In genomic region chr11:113611664-113612611, GRCm38 (mm10) we compare ENCODE assay signal across 8 mouse cellular contexts. TPM values are rescaled to one million over a fixed set of nuclear protein-coding genes. Genes with fewer than 3 reads are reported as not detected.
DNase-seq lines count a peak whose midpoint lies in the region; ATAC-seq and TF ChIP-seq lines count a peak whose summit lies in the region.

No protein-coding gene starts in this region.

- 10% methylated on average over 24 of the region's 24 CpGs for WGBS in heart, embryonic 11.5 days (ENCODE audit: insufficient replicate concordance)
- WGBS in kidney, embryonic 15.5 days: 11% methylated on average over 24 of the region's 24 CpGs
- 19% methylated on average over 24 of the region's 24 CpGs for WGBS in liver, embryonic 14.5 days (ENCODE audit: insufficient replicate concordance)

- 0 out of 2 replicates have a peak overlapping the region, but pooled peaks have one; percentile 2 for H3K27ac ChIP-seq in heart, embryonic 11.5 days (ENCODE audit: low read depth, low read length)
- H3K27ac ChIP-seq in kidney, embryonic 15.5 days: peak overlapping the region; percentile 51
- no peak overlapping the region for H3K27ac ChIP-seq in liver, embryonic 14.5 days

- peak; percentile 41 for DNase-seq in urinary bladder, postnatal 14 days (ENCODE audit: low spot score)
- DNase-seq in urinary bladder, postnatal 10 days (ENCODE audit: low spot score): no peak
- peak; percentile 81 for DNase-seq in embryo, embryonic 10 days (ENCODE audit: low spot score)
- DNase-seq in liver, embryonic 14.5 days (ENCODE audit: low read depth in 3 of 3, low spot score in 3 of 3): no peak
- DNase-seq in neural tube, embryonic 10.5 days (ENCODE audit: extremely low spot score, low spot score): peak; percentile 80
- peak; percentile 72 to 73 for DNase-seq in thymus, postnatal 10 days (ENCODE audit: low spot score in 2 of 2)

- no peaks in the 10 kb centered on the region for H3K36me3 ChIP-seq in heart, embryonic 11.5 days (ENCODE audit: control insufficient read depth, insufficient read depth, low read length)
- H3K36me3 ChIP-seq in kidney, embryonic 15.5 days: no peaks in the 10 kb centered on the region
- no peaks in the 10 kb centered on the region for H3K36me3 ChIP-seq in liver, embryonic 14.5 days (replicated peaks; ENCODE audit: control insufficient read depth, insufficient read depth, low read depth)

- peak overlapping the region; percentile 51 for H3K4me2 ChIP-seq in heart, embryonic 11.5 days
- H3K4me2 ChIP-seq in kidney, embryonic 15.5 days: peak overlapping the region; percentile 37
- no peak overlapping the region for H3K4me2 ChIP-seq in liver, embryonic 14.5 days (ENCODE audit: low read depth)

- no peaks in the 10 kb centered on the region for H3K4me1 ChIP-seq in heart, embryonic 11.5 days (ENCODE audit: control insufficient read depth, insufficient read depth, low read length)
- H3K4me1 ChIP-seq in kidney, embryonic 15.5 days: peaks cover 24% of the 10 kb centered on the region
- H3K4me1 ChIP-seq in liver, embryonic 14.5 days (replicated peaks; ENCODE audit: control insufficient read depth in 2 of 2, insufficient read depth in 2 of 2, low read length in 1 of 2): peaks cover 0 to 10% of the 10 kb centered on the region in 2 experiments; a peak in 2 of 4 replicates

- TF ChIP-seq EP300 in liver, embryonic 14.5 days (IDR thresholded peaks at IDR 0.05; ENCODE audit: low read depth): no peak

- peaks cover 2% of the 10 kb centered on the region; the same call in 1 of the 2 replicates for H3K27me3 ChIP-seq in heart, embryonic 11.5 days (ENCODE audit: control insufficient read depth, insufficient read depth, low read length)
- no peaks in the 10 kb centered on the region; the same call in 1 of the 2 replicates for H3K27me3 ChIP-seq in kidney, embryonic 15.5 days
- H3K27me3 ChIP-seq in liver, embryonic 14.5 days (ENCODE audit: control insufficient read depth, insufficient read depth, low read length): no peaks in the 10 kb centered on the region

- H3K4me3 ChIP-seq in heart, embryonic 11.5 days (ENCODE audit: low read depth, low read length): peak overlapping the region; percentile 30
- H3K4me3 ChIP-seq in kidney, embryonic 15.5 days (replicated peaks): no peak overlapping the region; the same call in 1 of the 2 replicates
- no peak overlapping the region for H3K4me3 ChIP-seq in liver, embryonic 14.5 days (ENCODE audit: insufficient read depth in 1 of 2, low read depth in 2 of 2, low read length in 2 of 2)

- peak; percentile 76 for TF ChIP-seq CTCF in liver, embryonic 14.5 days (IDR thresholded peaks at IDR 0.05; ENCODE audit: low read depth)

- no peak for ATAC-seq in heart, embryonic 11.5 days (replicated peaks; ENCODE audit: insufficient number of reproducible peaks, low FRiP score, low TSS enrichment)
- peak; percentile 66 for ATAC-seq in kidney, embryonic 15.5 days (replicated peaks; ENCODE audit: low FRiP score)
- ATAC-seq in liver, embryonic 14.5 days (ENCODE audit: insufficient read depth): no peak

- H3K9ac ChIP-seq in heart, embryonic 11.5 days (ENCODE audit: low read depth, low read length): peak overlapping the region; percentile 36; the same call in 1 of the 2 replicates
- no peak overlapping the region for H3K9ac ChIP-seq in kidney, embryonic 15.5 days
- no peak overlapping the region for H3K9ac ChIP-seq in liver, embryonic 14.5 days (replicated peaks)

- H3K9me3 ChIP-seq in heart, embryonic 11.5 days (replicated peaks; ENCODE audit: control insufficient read depth, low read length): no peaks in the 10 kb centered on the region
- H3K9me3 ChIP-seq in kidney, embryonic 15.5 days (replicated peaks): no peaks in the 10 kb centered on the region; the same call in 1 of the 2 replicates
- no peaks in the 10 kb centered on the region for H3K9me3 ChIP-seq in liver, embryonic 14.5 days (ENCODE audit: control insufficient read depth, low read length)

RNA-seq across cellular contexts. Expression of gene Sstr2, which starts 7.2 kb away (rescaled TPM):
- 0.79 and 1.0 TPM in 2 replicates for polyA plus RNA-seq in heart, embryonic 11.5 days (2014; fragmentation: Nextera tagmentation; extraction: Ambion mirVana)
- polyA plus RNA-seq in kidney, embryonic 15.5 days (2015; fragmentation: Nextera tagmentation; extraction: Ambion mirVana): 0.51 and 1.1 TPM in 2 replicates
- 2.8 and 3.5 TPM in 2 replicates for polyA plus RNA-seq in liver, embryonic 14.5 days (2012; rRNA removed)
- polyA plus RNA-seq in liver, embryonic 14.5 days (2014; fragmentation: Nextera tagmentation; extraction: Ambion mirVana): 3.6 and 3.8 TPM in 2 replicates

RNA-seq across cellular contexts. Expression of gene Cog1, which starts 37.0 kb away (rescaled TPM):
- 19.2 and 19.4 TPM in 2 replicates for polyA plus RNA-seq in heart, embryonic 11.5 days (2014; fragmentation: Nextera tagmentation; extraction: Ambion mirVana)
- 23.6 and 25.6 TPM in 2 replicates for polyA plus RNA-seq in kidney, embryonic 15.5 days (2015; fragmentation: Nextera tagmentation; extraction: Ambion mirVana)
- polyA plus RNA-seq in liver, embryonic 14.5 days (2012; rRNA removed): 12.0 and 12.9 TPM in 2 replicates
- polyA plus RNA-seq in liver, embryonic 14.5 days (2014; fragmentation: Nextera tagmentation; extraction: Ambion mirVana): 9.3 and 12.7 TPM in 2 replicates

RNA-seq across cellular contexts. Expression of gene Slc39a11, which starts 37.9 kb away (rescaled TPM):
- 17.1 and 18.7 TPM in 2 replicates for polyA plus RNA-seq in heart, embryonic 11.5 days (2014; fragmentation: Nextera tagmentation; extraction: Ambion mirVana)
- polyA plus RNA-seq in kidney, embryonic 15.5 days (2015; fragmentation: Nextera tagmentation; extraction: Ambion mirVana): 22.0 and 22.2 TPM in 2 replicates
- polyA plus RNA-seq in liver, embryonic 14.5 days (2012; rRNA removed): 4.9 and 5.1 TPM in 2 replicates
- 10.1 and 10.2 TPM in 2 replicates for polyA plus RNA-seq in liver, embryonic 14.5 days (2014; fragmentation: Nextera tagmentation; extraction: Ambion mirVana)

Comparison
In these comparisons a context has a peak if more than half of its experiments do, and no peak if none do; other contexts are left out.
1. DNase-seq: peak in urinary bladder, postnatal 14 days (single experiment), embryo, embryonic 10 days (single experiment), neural tube, embryonic 10.5 days (single experiment) and thymus, postnatal 10 days (2 of 2); none in urinary bladder, postnatal 10 days (single experiment) and liver, embryonic 14.5 days (0 of 3).